Mouse (Mus musculus): ENCODE data around the gene Snx13.
A peak's percentile ranks its signal among the peaks of the same experiment; 100 is the strongest.

Gene Snx13

DNA sequence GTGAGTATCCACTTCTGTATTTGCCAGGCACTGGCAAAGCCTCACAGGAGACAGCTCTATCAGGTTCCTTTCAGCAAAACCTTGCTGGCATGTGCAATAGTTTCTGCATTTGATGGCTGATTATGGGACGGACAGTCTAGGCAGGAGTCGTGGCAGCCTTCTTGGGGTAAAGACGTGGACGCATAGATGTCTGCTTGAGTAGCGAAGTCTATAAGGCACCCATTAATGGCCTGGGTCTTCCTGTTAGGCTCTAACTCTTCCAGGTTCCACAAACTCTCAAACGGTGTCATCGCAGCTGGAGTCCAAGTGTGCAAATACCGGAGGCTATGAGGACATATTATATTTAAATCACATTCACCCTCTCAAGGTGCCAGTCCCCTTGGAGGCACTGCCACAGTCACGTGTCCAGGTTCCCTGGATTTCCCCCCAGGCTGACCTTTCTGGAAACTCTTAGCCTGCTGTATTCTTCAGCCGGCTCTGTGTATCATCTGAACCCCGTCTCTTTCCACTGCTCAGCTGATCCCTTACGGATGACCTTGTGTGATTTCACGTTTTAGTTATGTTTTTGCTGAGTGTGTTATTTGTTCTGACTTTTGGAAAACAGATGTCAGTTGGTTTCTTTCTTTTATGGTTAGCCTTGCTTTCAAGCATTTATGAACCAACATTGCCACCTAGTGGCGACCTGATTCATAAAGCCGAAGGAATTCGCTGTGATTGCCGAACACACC, 144.9 kb downstream of the Snx13 start:
- DNase-seq (ENCODE audit: low read depth, low spot score), result peak; percentile 55

GRCm38 (mm10) chr12:35192426-35192769, 145.4 kb downstream of the Snx13 start:
- DNase-seq (ENCODE audit: low read depth, low spot score), result no peak

All from retina, adult 2 months (tissue).